Mouse (Mus musculus) adrenal gland, postnatal 4 days (tissue): ENCODE data around the gene Pinlyp. TPM values are rescaled to one million over a fixed set of nuclear protein-coding genes. Genes with fewer than 3 reads are reported as not detected.

ENCODE experiments used
- total RNA-seq, 2 experiments: library from RNA; stranded (reverse); gene quantifications; 2 replicates each; pipeline ENCODE4 v1.2.3; 2021

Pinlyp gene
- total RNA-seq, 2 experiments from 2014 or later, result not detected

Other genes with a start within 250 kb of the Pinlyp start
- 10 to 100 TPM; 18.3 to 19.5 TPM for gene Zfp61, start 244.9 kb downstream of the Pinlyp start, total RNA-seq
- gene Zfp94, start 229.5 kb downstream of the Pinlyp start, total RNA-seq, result 1 to 10 TPM; 5.8 to 7.0 TPM
- under 1 TPM; 0.36 to 0.37 TPM for gene Tescl, start 212.2 kb downstream of the Pinlyp start, total RNA-seq
- gene Lypd5, start 196.9 kb downstream of the Pinlyp start, total RNA-seq, result not detected
- gene Kcnn4, start 175.9 kb downstream of the Pinlyp start, total RNA-seq, result 1 to 10 TPM; 3.0 to 7.3 TPM
- 10 to 100 TPM; 25.6 to 32.3 TPM for gene Smg9, start 146.5 kb downstream of the Pinlyp start, total RNA-seq
- not detected for gene Irgc1, start 93.8 kb downstream of the Pinlyp start, total RNA-seq
- gene Plaur, start 83.6 kb downstream of the Pinlyp start, total RNA-seq, result 10 to 100 TPM; 11.9 to 13.1 TPM
- 10 to 100 TPM; 12.6 to 17.7 TPM for gene Cadm4, start 64.1 kb downstream of the Pinlyp start, total RNA-seq
- gene Zfp428, start 39.1 kb downstream of the Pinlyp start, total RNA-seq, result 10 to 100 TPM; 11.1 to 16.2 TPM
- gene AC161166.1, start 33.7 kb downstream of the Pinlyp start, total RNA-seq, result not detected
- 10 to 100 TPM; 24.9 to 25.7 TPM for gene Irgq, start 15.4 kb downstream of the Pinlyp start, total RNA-seq
- gene Xrcc1, start 171 bp upstream of the Pinlyp start, total RNA-seq, result 10 to 100 TPM; 56.8 to 64.4 TPM
- 10 to 100 TPM; 17.7 to 20.4 TPM for gene Ethe1, start 41.4 kb upstream of the Pinlyp start, total RNA-seq
- gene Zfp575, start 41.5 kb upstream of the Pinlyp start, total RNA-seq, result 1 to 10 TPM; 1.8 to 2.0 TPM
- 1 to 10 TPM; 6.5 to 6.9 TPM for gene Phldb3, start 64.6 kb upstream of the Pinlyp start, total RNA-seq
- 1 to 10 TPM in 1 of 2 experiments, under 1 TPM in 1; 0.70 to 1.5 TPM for gene Lypd3, start 90.4 kb upstream of the Pinlyp start, total RNA-seq
- gene Tex101, start 130.6 kb upstream of the Pinlyp start, total RNA-seq, result not detected
- gene BC049730, start 163.1 kb upstream of the Pinlyp start, total RNA-seq, result not detected
- gene Gm4763, start 180.8 kb upstream of the Pinlyp start, total RNA-seq, result not detected
- gene Cd177, start 214.2 kb upstream of the Pinlyp start, total RNA-seq, result 1 to 10 TPM; 1.5 to 3.9 TPM
- under 1 TPM; 0.48 to 0.51 TPM for gene Ceacam10, start 231.1 kb upstream of the Pinlyp start, total RNA-seq